In genomic region chr1:190181765-190182164, GRCm38 (mm10) we compare ENCODE assay signal across 17 mouse cellular contexts. TPM values are rescaled to one million over a fixed set of nuclear protein-coding genes. Genes with fewer than 3 reads are reported as not detected.
DNase-seq lines count a peak whose midpoint lies in the region; ATAC-seq and TF ChIP-seq lines count a peak whose summit lies in the region.
"Had no signal": no experiment of that assay in that cellular context is flagged by ENCODE, and none has a peak within 500 bp of the region (broad histone marks: within the 10 kb centered on the region; RNA-seq: fewer than 3 reads in every experiment).

No protein-coding gene starts in this region.

- H3K27me3 ChIP-seq in midbrain, postnatal 0 days (ENCODE audit: insufficient read depth, low read length), result no peaks in the 10 kb centered on the region
- H3K27me3 ChIP-seq in midbrain, embryonic 14.5 days (ENCODE audit: control insufficient read depth, insufficient read depth, low read length), result 0 out of 2 replicates have a peak, but pooled peaks cover 3% of the 10 kb centered on the region
- H3K27me3 ChIP-seq in heart, embryonic 12.5 days (replicated peaks), result no peaks in the 10 kb centered on the region
- no peaks in the 10 kb centered on the region for H3K27me3 ChIP-seq in liver, postnatal 0 days (ENCODE audit: insufficient read depth, low read length)

- DNase-seq in heart, adult 18-20 months, result peak; percentile 21 to 61
- no peak for DNase-seq in heart, adult 8-10 months (ENCODE audit: low spot score)
- no peak for DNase-seq in midbrain, postnatal 0 days (ENCODE audit: low spot score)
- DNase-seq in midbrain, embryonic 14.5 days, result no peak
- DNase-seq in liver, postnatal 0 days, result no peak
- no peak for DNase-seq in spleen, postnatal 4 days (ENCODE audit: low spot score in 2 of 2)
- DNase-seq: adrenal gland, adult 2 months; cerebellum, adult 2 months; gastrocnemius, postnatal 36 days; thymus, adult 2 months had no signal

- no peak overlapping the region for H3K27ac ChIP-seq in midbrain, postnatal 0 days (ENCODE audit: low read depth, low read length)
- no peak overlapping the region for H3K27ac ChIP-seq in midbrain, embryonic 14.5 days (replicated peaks; ENCODE audit: low read depth, low read length)
- no peak overlapping the region for H3K27ac ChIP-seq in heart, embryonic 12.5 days (ENCODE audit: poor library complexity, severe bottlenecking)
- peak overlapping the region; percentile 44; the same call in 1 of the 2 replicates for H3K27ac ChIP-seq in liver, postnatal 0 days (ENCODE audit: low read depth)
- H3K27ac ChIP-seq: embryonic facial prominence, embryonic 10.5 days; liver, embryonic 14.5 days; macrophage; midbrain, embryonic 15.5 days; neural tube, embryonic 15.5 days had no signal

- no peaks in the 10 kb centered on the region for H3K9me3 ChIP-seq in midbrain, postnatal 0 days (ENCODE audit: low read length)
- H3K9me3 ChIP-seq in midbrain, embryonic 14.5 days (ENCODE audit: control insufficient read depth, low read length), result no peaks in the 10 kb centered on the region
- 0 out of 2 replicates have a peak, but pooled peaks cover 3% of the 10 kb centered on the region for H3K9me3 ChIP-seq in heart, embryonic 12.5 days (replicated peaks)
- no peaks in the 10 kb centered on the region for H3K9me3 ChIP-seq in liver, postnatal 0 days (ENCODE audit: low read length)
- H3K9me3 ChIP-seq: embryonic facial prominence, embryonic 10.5 days; midbrain, embryonic 15.5 days; neural tube, embryonic 15.5 days had no signal

- WGBS in midbrain, postnatal 0 days, result 76% methylated on average over 7 of the region's 7 CpGs
- WGBS in midbrain, embryonic 14.5 days, result 80% methylated on average over 7 of the region's 7 CpGs
- 46% methylated on average over 7 of the region's 7 CpGs for WGBS in heart, embryonic 12.5 days
- 54% methylated on average over 7 of the region's 7 CpGs for WGBS in liver, postnatal 0 days (ENCODE audit: insufficient replicate concordance)

- no peak overlapping the region for H3K4me3 ChIP-seq in midbrain, postnatal 0 days (ENCODE audit: low read depth, low read length)
- no peak overlapping the region for H3K4me3 ChIP-seq in midbrain, embryonic 14.5 days (replicated peaks; ENCODE audit: low read depth, low read length)
- no peak overlapping the region for H3K4me3 ChIP-seq in heart, embryonic 12.5 days
- no peak overlapping the region for H3K4me3 ChIP-seq in liver, postnatal 0 days (ENCODE audit: low read depth, low read length)
- H3K4me3 ChIP-seq: embryonic facial prominence, embryonic 10.5 days; midbrain, embryonic 15.5 days; neural tube, embryonic 15.5 days had no signal

- H3K9ac ChIP-seq in midbrain, postnatal 0 days (replicated peaks; ENCODE audit: low read length, poor library complexity, severe bottlenecking), result no peak overlapping the region
- H3K9ac ChIP-seq in midbrain, embryonic 14.5 days (replicated peaks; ENCODE audit: low read length), result no peak overlapping the region
- H3K9ac ChIP-seq in heart, embryonic 12.5 days, result no peak overlapping the region
- no peak overlapping the region for H3K9ac ChIP-seq in liver, postnatal 0 days (replicated peaks)
- H3K9ac ChIP-seq: liver, embryonic 14.5 days; midbrain, embryonic 15.5 days; neural tube, embryonic 15.5 days had no signal

- no peaks in the 10 kb centered on the region for H3K36me3 ChIP-seq in midbrain, postnatal 0 days (ENCODE audit: insufficient read depth, low read length)
- H3K36me3 ChIP-seq in midbrain, embryonic 14.5 days (ENCODE audit: control insufficient read depth, insufficient read depth, low read length), result no peaks in the 10 kb centered on the region
- H3K36me3 ChIP-seq in heart, embryonic 12.5 days, result no peaks in the 10 kb centered on the region
- no peaks in the 10 kb centered on the region for H3K36me3 ChIP-seq in liver, postnatal 0 days (replicated peaks; ENCODE audit: insufficient read depth, low read length)
- H3K36me3 ChIP-seq: embryonic facial prominence, embryonic 10.5 days; midbrain, embryonic 15.5 days; neural tube, embryonic 15.5 days had no signal

- H3K4me1 ChIP-seq in midbrain, postnatal 0 days (ENCODE audit: insufficient read depth, low read length), result no peaks in the 10 kb centered on the region; the same call in 1 of the 2 replicates
- H3K4me1 ChIP-seq in midbrain, embryonic 14.5 days (ENCODE audit: control insufficient read depth, insufficient read depth, low read length), result no peaks in the 10 kb centered on the region
- H3K4me1 ChIP-seq in heart, embryonic 12.5 days (replicated peaks), result peaks cover 15% of the 10 kb centered on the region; the same call in 1 of the 2 replicates
- peaks cover 5% of the 10 kb centered on the region; the same call in 1 of the 2 replicates for H3K4me1 ChIP-seq in liver, postnatal 0 days (ENCODE audit: insufficient read depth)
- H3K4me1 ChIP-seq: neural tube, embryonic 15.5 days had no signal

- no peak for ATAC-seq in midbrain, postnatal 0 days (ENCODE audit: low FRiP score)
- no peak for ATAC-seq in midbrain, embryonic 14.5 days (ENCODE audit: low FRiP score, low TSS enrichment)
- peak; percentile 89 for ATAC-seq in heart, embryonic 12.5 days (ENCODE audit: insufficient number of reproducible peaks, low FRiP score)
- ATAC-seq in liver, postnatal 0 days, result peak; percentile 23; the same call in 1 of the 2 replicates
- ATAC-seq in inflammation-experienced regulatory T-cells, adult 6 months, result no peak
- ATAC-seq: midbrain, embryonic 15.5 days had no signal

- TF ChIP-seq CTCF in midbrain, postnatal 0 days (IDR thresholded peaks at IDR 0.05), result peak; percentile 29; the same call in 1 of the 2 replicates
- peak; percentile 26; the same call in 1 of the 2 replicates for TF ChIP-seq CTCF in liver, postnatal 0 days (IDR thresholded peaks at IDR 0.05; ENCODE audit: low read depth)

- no peak for TF ChIP-seq EP300 in liver, postnatal 0 days (IDR thresholded peaks at IDR 0.05; ENCODE audit: low read depth)

- H3K4me2 ChIP-seq in midbrain, postnatal 0 days (ENCODE audit: low read depth, low read length, poor library complexity, severe bottlenecking), result no peak overlapping the region
- no peak overlapping the region for H3K4me2 ChIP-seq in midbrain, embryonic 14.5 days (ENCODE audit: low read length)
- no peak overlapping the region for H3K4me2 ChIP-seq in heart, embryonic 12.5 days
- no peak overlapping the region for H3K4me2 ChIP-seq in liver, postnatal 0 days (ENCODE audit: low read depth, low read length)
- H3K4me2 ChIP-seq: midbrain, embryonic 15.5 days; neural tube, embryonic 15.5 days had no signal

RNA-seq across cellular contexts. Expression of gene Prox1, which starts 11.3 kb away (rescaled TPM):
- 10 to 100 TPM; 36.6 to 44.4 TPM for total RNA-seq in heart, adult 18-20 months (2021)
- total RNA-seq in heart, adult 8-10 months (2022), result 10 to 100 TPM; 42.2 to 58.7 (median 51.7) TPM
- total RNA-seq in midbrain, postnatal 0 days (2014; rRNA removed), result 11.1 and 16.0 TPM in 2 replicates
- 6.0 and 11.9 TPM in 2 replicates for polyA plus RNA-seq in midbrain, postnatal 0 days (2015; fragmentation: Nextera tagmentation; extraction: Ambion mirVana)
- 7.8 and 10.7 TPM in 2 replicates for polyA plus RNA-seq in midbrain, embryonic 14.5 days (2014; fragmentation: Nextera tagmentation; extraction: Ambion mirVana)
- polyA plus RNA-seq in heart, embryonic 12.5 days (2016; fragmentation: Nextera tagmentation; extraction: Ambion mirVana), result 26.5 and 29.6 TPM in 2 replicates
- polyA plus RNA-seq in liver, postnatal 0 days (2015; fragmentation: Nextera tagmentation; extraction: Ambion mirVana), result 10.0 and 11.8 TPM in 2 replicates
- polyA plus RNA-seq in inflammation-experienced regulatory T-cells, adult 6 months (2017; shearing (Covaris generic)), result under 1 TPM in 1 of 3 experiments, not detected in 2; 0.18 TPM

Comparison
In these comparisons a context has a peak if more than half of its experiments do, and no peak if none do; other contexts are left out.
1. DNase-seq: peak in heart, adult 18-20 months (2 of 2); none in heart, adult 8-10 months (single experiment), midbrain, postnatal 0 days (single experiment), midbrain, embryonic 14.5 days (single experiment), liver, postnatal 0 days (single experiment) and spleen, postnatal 4 days (0 of 2).
2. ATAC-seq: peak in heart, embryonic 12.5 days (single experiment) and liver, postnatal 0 days (single experiment); none in midbrain, postnatal 0 days (single experiment), midbrain, embryonic 14.5 days (single experiment) and inflammation-experienced regulatory T-cells, adult 6 months (single experiment).